Mouse (Mus musculus) liver, embryonic 15.5 days (tissue): ENCODE measurements around the gene Hoxb8. TPM values are rescaled to one million over a fixed set of nuclear protein-coding genes. Genes with fewer than 3 reads are reported as not detected.

ENCODE experiments used
- ATAC-seq: fragments of 200-750 bp; cut with Nextera tagmentation; 2 replicates; pipeline ENCODE4 v1.8.0; 2017; ENCODE audit warnings: moderate number of reproducible peaks, mild to moderate bottlenecking, moderate library complexity; ENCODE audit not compliant: insufficient read depth
- H3K27ac ChIP-seq: fragments of 300-500 bp; sonication (generic); replicated peaks from 2 replicates; pipeline ENCODE4 v1.5.1; 2015; ENCODE audit warnings: mild to moderate bottlenecking, inconsistent platforms
- H3K27me3 ChIP-seq: fragments of 300-500 bp; sonication (generic); 2 replicates; pipeline ENCODE4 v1.6.1; 2015; ENCODE audit warnings: mild to moderate bottlenecking, inconsistent platforms
- H3K36me3 ChIP-seq: fragments of 300-500 bp; sonication (generic); replicated peaks from 2 replicates; pipeline ENCODE4 v1.6.1; 2015; ENCODE audit warnings: moderate library complexity, mild to moderate bottlenecking, inconsistent platforms
- H3K4me1 ChIP-seq: fragments of 300-500 bp; sonication (generic); replicated peaks from 2 replicates; pipeline ENCODE4 v1.6.1; 2015; ENCODE audit warnings: inconsistent platforms
- H3K4me2 ChIP-seq: fragments of 300-500 bp; sonication (generic); 2 replicates; pipeline ENCODE4 v1.6.1; 2015; ENCODE audit warnings: moderate library complexity, mild to moderate bottlenecking, inconsistent platforms
- H3K4me3 ChIP-seq: fragments of 300-500 bp; sonication (generic); replicated peaks from 2 replicates; pipeline ENCODE4 v1.5.1; 2015; ENCODE audit warnings: mild to moderate bottlenecking, inconsistent platforms
- H3K9ac ChIP-seq: fragments of 300-500 bp; sonication (generic); 2 replicates; pipeline ENCODE4 v1.6.1; 2015; ENCODE audit warnings: moderate library complexity, mild to moderate bottlenecking, inconsistent platforms
- H3K9me3 ChIP-seq: fragments of 300-500 bp; sonication (generic); replicated peaks from 2 replicates; pipeline ENCODE4 v1.6.1; 2016; ENCODE audit warnings: inconsistent platforms
- WGBS: fragments of 180-500 bp; shearing (Covaris S2); methylation state at CpG from one replicate; pipeline ENCODE4 v1.1.7; 2015; ENCODE audit warnings: mixed read lengths; ENCODE audit not compliant: insufficient replicate concordance; 5-methylcytosine and 5-hydroxymethylcytosine counted together
- microRNA counts: library from miRNA; unstranded; fragments of <30 nt; microRNA quantifications from one replicate; lab custom pipeline; 2016
- microRNA-seq: library from miRNA; unstranded; fragments of <30 nt; microRNA quantifications from one replicate; pipeline ENCODE4, GENCODE M21; 2016
- polyA plus RNA-seq: library from polyadenylated mRNA; unstranded; fragments of >200 nt; fragmentation: Nextera tagmentation; extraction: Ambion mirVana; gene quantifications from 2 replicates; pipeline ENCODE4 v1.2.1, GENCODE M21; 2015

Hoxb8 gene
- polyA plus RNA-seq, 1 experiment from 2014 or later = not detected

GRCm38 (mm10) chr11:96333241-96334001 lies 51.7 kb downstream of the Hoxb8 start:
- no peak overlapping the region for H3K27ac ChIP-seq
- no peak for ATAC-seq
- peak overlapping the region; percentile 14; the same call in 1 of the 2 replicates for H3K4me3 ChIP-seq
- no peak overlapping the region for H3K9ac ChIP-seq
- peak overlapping the region; percentile 33; the same call in 1 of the 2 replicates for H3K4me2 ChIP-seq
- H3K36me3 ChIP-seq = no peaks in the 10 kb centered on the region
- H3K4me1 ChIP-seq = no peaks in the 10 kb centered on the region
- peaks cover 99% of the 10 kb centered on the region for H3K27me3 ChIP-seq
- no peaks in the 10 kb centered on the region for H3K9me3 ChIP-seq
- 30% methylated on average over 17 of the region's 17 CpGs for WGBS

- no peak overlapping the region for H3K9ac ChIP-seq
- peaks cover 99% of the 10 kb centered on the region for H3K27me3 ChIP-seq
Measured at GRCm38 (mm10) chr11:96334002-96334364, 52.3 kb downstream of the Hoxb8 start.

More at GRCm38 (mm10) chr11:96334002-96334364, 52.3 kb downstream of the Hoxb8 start:
- no peak for ATAC-seq
- H3K36me3 ChIP-seq = no peaks in the 10 kb centered on the region
- H3K4me2 ChIP-seq = no peak overlapping the region
- no peaks in the 10 kb centered on the region for H3K9me3 ChIP-seq
- no peak overlapping the region for H3K4me3 ChIP-seq
- H3K4me1 ChIP-seq = no peaks in the 10 kb centered on the region
- H3K27ac ChIP-seq = no peak overlapping the region
- 28% methylated on average over 2 of the region's 2 CpGs for WGBS

MicroRNAs encoded within 50 kb of the gene (microRNA counts, 519-probe panel; counts per million panel counts)
- microRNA mmu-miR-10a (lab: Ali Mortazavi, UCI) (2,861 counts per million, percentile 57 among the panel's probes with 10 or more counts), microRNA mmu-miR-196a (lab: Ali Mortazavi, UCI) (not detected)

Small RNAs within 50 kb of the gene (microRNA-seq; reads per million reads assigned to microRNA genes)
- gene Mir10a (7,414 reads per million, percentile 92 among the genes with 10 or more reads in this experiment), gene Mir196a-1 (not detected)

Other genes with a start within 250 kb of the Hoxb8 start
- gene Snf8, start 247.0 kb upstream of the Hoxb8 start, polyA plus RNA-seq = 61.1 and 64.2 TPM in 2 replicates
- 14.4 and 16.5 TPM in 2 replicates for gene Ube2z, start 216.5 kb upstream of the Hoxb8 start, polyA plus RNA-seq
- gene Atp5g1, start 206.2 kb upstream of the Hoxb8 start, polyA plus RNA-seq = 466 and 500 TPM in 2 replicates
- gene Calcoco2, start 169.9 kb upstream of the Hoxb8 start, polyA plus RNA-seq = not detected in 2 replicates
- gene Ttll6, start 148.1 kb upstream of the Hoxb8 start, polyA plus RNA-seq = not detected in 2 replicates
- gene Hoxb13, start 87.6 kb upstream of the Hoxb8 start, polyA plus RNA-seq = not detected in 2 replicates
- gene Hoxb9, start 10.4 kb upstream of the Hoxb8 start, polyA plus RNA-seq = not detected in 2 replicates
- 0.15 and 0.24 TPM in 2 replicates for gene Hoxb7, start 4.7 kb downstream of the Hoxb8 start, polyA plus RNA-seq
- 0.06 TPM in 1 of 2 replicates, not detected in the other for gene Hoxb6, start 10.6 kb downstream of the Hoxb8 start, polyA plus RNA-seq
- 0.30 and 0.37 TPM in 2 replicates for gene Hoxb5, start 21.4 kb downstream of the Hoxb8 start, polyA plus RNA-seq
- gene Hoxb4, start 36.4 kb downstream of the Hoxb8 start, polyA plus RNA-seq = 0.10 TPM in 2 replicates
- gene Hoxb3, start 41.4 kb downstream of the Hoxb8 start, polyA plus RNA-seq = 0.05 and 0.26 TPM in 2 replicates
- 0.75 and 1.1 TPM in 2 replicates for gene Hoxb2, start 68.6 kb downstream of the Hoxb8 start, polyA plus RNA-seq
- gene Hoxb1, start 83.8 kb downstream of the Hoxb8 start, polyA plus RNA-seq = not detected in 2 replicates
- 0.20 TPM in 2 replicates for gene Skap1, start 182.7 kb downstream of the Hoxb8 start, polyA plus RNA-seq